Mouse (Mus musculus) cerebellum, postnatal 4 days (tissue): ENCODE measurements around the gene Rabif.
"Not testable (repeated sequence)": the region's sequence is repeated elsewhere in the genome, so short reads cannot be mapped to it uniquely, and the experiment has no call there.

Experiments
- DNase-seq, 2 experiments: peaks; one replicate each; pipeline ENCODE4 v3.0.0; 2022; ENCODE audit warnings: low spot score in 2 of 2, mixed read lengths in 1 of 2

Gene Rabif

GRCm38 (mm10) chr1:134494428-134495215, at the start of gene Rabif:
Rabif (plus strand) TSS chr1:134494648.
- peak; percentile 98 to 99 for DNase-seq

GRCm38 (mm10) chr1:134445418-134445817, 49.0 kb upstream of the Rabif start:
- DNase-seq: no peak

- DNase-seq: not testable (repeated sequence)
Measured at GRCm38 (mm10) chr1:134448537-134448936, 45.9 kb upstream of the Rabif start.

GRCm38 (mm10) chr1:134450201-134450600, 44.2 kb upstream of the Rabif start:
- DNase-seq: no peak

- DNase-seq: peak in 1 of 2 experiments; percentile 37
Measured at GRCm38 (mm10) chr1:134450986-134451385, 43.5 kb upstream of the Rabif start.

- DNase-seq: peak; percentile 94 to 96
Measured at GRCm38 (mm10) chr1:134454904-134455824, 39.3 kb upstream of the Rabif start, which contains the start of gene Klhl12. Klhl12 (plus strand) TSS chr1:134455531.

GRCm38 (mm10) chr1:134456060-134456459, 38.4 kb upstream of the Rabif start:
- DNase-seq: no peak

- no peak for DNase-seq
Measured at GRCm38 (mm10) chr1:134458139-134458727, 36.2 kb upstream of the Rabif start.

GRCm38 (mm10) chr1:134460294-134461284, 33.9 kb upstream of the Rabif start:
- no peak for DNase-seq

GRCm38 (mm10) chr1:134484623-134485022, 9.8 kb upstream of the Rabif start:
- DNase-seq: no peak

GRCm38 (mm10) chr1:134490903-134491801, 3.3 kb upstream of the Rabif start:
- no peak for DNase-seq

- no peak for DNase-seq
Measured at GRCm38 (mm10) chr1:134492276-134492675, 2.2 kb upstream of the Rabif start.

- DNase-seq: no peak
Measured at GRCm38 (mm10) chr1:134493496-134493895, 952 bp upstream of the Rabif start.

- no peak for DNase-seq
Measured at GRCm38 (mm10) chr1:134493956-134494355, 492 bp upstream of the Rabif start.

GRCm38 (mm10) chr1:134495216-134495539, 730 bp downstream of the Rabif start:
- no peak for DNase-seq

- DNase-seq: no peak
Measured at GRCm38 (mm10) chr1:134495991-134496390, 1.5 kb downstream of the Rabif start.

- no peak for DNase-seq
Measured at GRCm38 (mm10) chr1:134500916-134501315, 6.5 kb downstream of the Rabif start.

GRCm38 (mm10) chr1:134506201-134506600, 11.8 kb downstream of the Rabif start:
- no peak for DNase-seq

GRCm38 (mm10) chr1:134510018-134510417, 15.6 kb downstream of the Rabif start:
- no peak for DNase-seq

- DNase-seq: no peak
Measured at GRCm38 (mm10) chr1:134512183-134512582, 17.7 kb downstream of the Rabif start.
